ENCODE assay signal across 7 mouse cellular contexts in the genomic region with DNA sequence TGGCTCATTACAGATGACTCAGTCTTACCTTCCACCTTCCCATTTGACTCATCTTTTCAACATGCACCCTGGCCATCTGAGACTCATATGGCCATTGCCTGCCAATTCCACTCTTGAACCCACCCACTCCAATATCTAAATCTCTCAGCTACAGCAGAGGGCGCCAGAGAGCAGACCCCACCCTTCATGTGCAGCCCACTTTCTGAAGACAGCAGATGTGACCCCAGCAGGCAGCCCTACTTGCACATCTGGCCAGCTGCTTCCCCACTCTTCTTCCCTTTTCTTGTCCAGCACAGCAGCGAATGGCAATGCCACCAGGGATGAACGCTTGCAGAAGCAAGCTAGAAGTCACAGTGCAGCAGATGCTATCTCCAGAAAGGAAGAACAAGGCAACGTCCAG.
DNase-seq lines count a peak whose midpoint lies in the region; ATAC-seq lines count a peak whose summit lies in the region.

No protein-coding gene starts in this region.

- no peaks in the 10 kb centered on the region for H3K4me1 ChIP-seq in intestine, embryonic 14.5 days (replicated peaks; ENCODE audit: control insufficient read depth, insufficient read depth, low read length)
- H3K4me1 ChIP-seq in intestine, embryonic 15.5 days (replicated peaks) = no peaks in the 10 kb centered on the region
- H3K4me1 ChIP-seq in embryonic facial prominence, embryonic 10.5 days = peaks cover 13% of the 10 kb centered on the region; the same call in 1 of the 2 replicates

- H3K9ac ChIP-seq in intestine, embryonic 14.5 days (ENCODE audit: low read length) = no peak overlapping the region
- H3K9ac ChIP-seq in intestine, embryonic 15.5 days = no peak overlapping the region

- ATAC-seq in intestine, embryonic 14.5 days (replicated peaks; ENCODE audit: low FRiP score, low TSS enrichment, low read depth) = no peak
- ATAC-seq in intestine, embryonic 15.5 days = no peak

- no peak overlapping the region for H3K4me3 ChIP-seq in intestine, embryonic 14.5 days (ENCODE audit: low read depth, low read length)
- no peak overlapping the region for H3K4me3 ChIP-seq in intestine, embryonic 15.5 days (replicated peaks)
- H3K4me3 ChIP-seq in embryonic facial prominence, embryonic 10.5 days = no peak overlapping the region

- H3K4me2 ChIP-seq in intestine, embryonic 14.5 days (ENCODE audit: low read length) = no peak overlapping the region
- no peak overlapping the region for H3K4me2 ChIP-seq in intestine, embryonic 15.5 days (replicated peaks)

- DNase-seq in intestine, embryonic 14.5 days (ENCODE audit: low spot score) = peak; percentile 65
- DNase-seq in right cerebral cortex, postnatal 4 days = peak; percentile 20
- DNase-seq in right cerebral cortex, postnatal 36 days (ENCODE audit: low spot score in 2 of 2) = no peak
- DNase-seq in embryonic facial prominence, embryonic 10.5 days (ENCODE audit: low spot score) = peak; percentile 69
- peak; percentile 60 for DNase-seq in retina, embryonic 14.5 days (ENCODE audit: low spot score)
- no peak for DNase-seq in Muller cell, postnatal 12 days (ENCODE audit: inconsistent ontology term)

- 43% methylated on average over 4 of the region's 4 CpGs for whole genome bisulfite sequencing in intestine, embryonic 14.5 days
- WGBS in intestine, embryonic 15.5 days = 47% methylated on average over 4 of the region's 4 CpGs
- 55% methylated on average over 4 of the region's 4 CpGs for WGBS in embryonic facial prominence, embryonic 10.5 days

- H3K9me3 ChIP-seq in intestine, embryonic 14.5 days (ENCODE audit: control insufficient read depth, low read length) = no peaks in the 10 kb centered on the region
- no peaks in the 10 kb centered on the region for H3K9me3 ChIP-seq in intestine, embryonic 15.5 days
- H3K9me3 ChIP-seq in embryonic facial prominence, embryonic 10.5 days = no peaks in the 10 kb centered on the region

- H3K27ac ChIP-seq in intestine, embryonic 14.5 days (ENCODE audit: low read depth) = no peak overlapping the region
- no peak overlapping the region for H3K27ac ChIP-seq in intestine, embryonic 15.5 days
- H3K27ac ChIP-seq in embryonic facial prominence, embryonic 10.5 days (replicated peaks) = no peak overlapping the region

- no peaks in the 10 kb centered on the region for H3K27me3 ChIP-seq in intestine, embryonic 14.5 days (replicated peaks; ENCODE audit: control insufficient read depth, insufficient read depth, low read length)
- H3K27me3 ChIP-seq in intestine, embryonic 15.5 days (replicated peaks) = no peaks in the 10 kb centered on the region
- no peaks in the 10 kb centered on the region for H3K27me3 ChIP-seq in embryonic facial prominence, embryonic 10.5 days (replicated peaks; ENCODE audit: low read depth, poor library complexity, severe bottlenecking)

- H3K36me3 ChIP-seq in intestine, embryonic 14.5 days (ENCODE audit: control insufficient read depth, insufficient read depth, low read length) = no peaks in the 10 kb centered on the region
- no peaks in the 10 kb centered on the region for H3K36me3 ChIP-seq in intestine, embryonic 15.5 days
- no peaks in the 10 kb centered on the region for H3K36me3 ChIP-seq in embryonic facial prominence, embryonic 10.5 days (replicated peaks)

Comparison
In these comparisons a context has a peak if more than half of its experiments do, and no peak if none do; other contexts are left out.
1. DNase-seq: peak in intestine, embryonic 14.5 days (single experiment), right cerebral cortex, postnatal 4 days (single experiment), embryonic facial prominence, embryonic 10.5 days (single experiment) and retina, embryonic 14.5 days (single experiment); none in right cerebral cortex, postnatal 36 days (0 of 2) and Muller cell, postnatal 12 days (single experiment).